Mouse (Mus musculus) heart, postnatal 10 days (tissue): ENCODE results near the gene Hba-a2. TPM values are rescaled to one million over a fixed set of nuclear protein-coding genes. Genes with fewer than 3 reads are reported as not detected.

ENCODE experiments used
- total RNA-seq, 2 experiments: library from RNA; stranded (reverse); gene quantifications; 2 replicates each; pipeline ENCODE4 v1.2.3; 2021

Hba-a2 gene
- total RNA-seq, 2 experiments from 2014 or later = 3,875 to 8,514 TPM

Other genes with a start within 250 kb of the Hba-a2 start
- under 1 TPM in 1 of 2 experiments, not detected in 1; 0.10 TPM for gene Il9r, start 96.2 kb upstream of the Hba-a2 start, total RNA-seq
- gene Snrnp25, start 91.1 kb upstream of the Hba-a2 start, total RNA-seq = 10 to 100 TPM; 10.6 to 12.4 TPM
- 10 to 100 TPM; 30.5 to 31.1 TPM for gene Rhbdf1, start 74.2 kb upstream of the Hba-a2 start, total RNA-seq
- gene Mpg, start 70.0 kb upstream of the Hba-a2 start, total RNA-seq = 10 to 100 TPM in 1 of 2 experiments, 1 to 10 TPM in 1; 9.8 to 10.3 TPM
- gene Nprl3, start 28.8 kb upstream of the Hba-a2 start, total RNA-seq = 10 to 100 TPM; 26.6 to 27.6 TPM
- gene Hba-x, start 20.1 kb upstream of the Hba-a2 start, total RNA-seq = not detected
- gene Hba-a1, start 13.0 kb upstream of the Hba-a2 start, total RNA-seq = 1,000 to 10,000 TPM; 4,155 to 9,193 TPM
- gene Hbq1b, start 9.5 kb upstream of the Hba-a2 start, total RNA-seq = 1 to 10 TPM in 1 of 2 experiments, not detected in 1; 1.0 TPM
- gene Hbq1a, start 3.6 kb downstream of the Hba-a2 start, total RNA-seq = not detected
- 10 to 100 TPM; 27.6 to 29.6 TPM for gene Sh3pxd2b, start 51.3 kb downstream of the Hba-a2 start, total RNA-seq
- gene Ubtd2, start 158.9 kb downstream of the Hba-a2 start, total RNA-seq = 10 to 100 TPM; 18.1 to 19.8 TPM
- gene Efcab9, start 235.6 kb downstream of the Hba-a2 start, total RNA-seq = under 1 TPM in 1 of 2 experiments, not detected in 1; 0.69 TPM
- gene Stk10, start 236.8 kb downstream of the Hba-a2 start, total RNA-seq = 10 to 100 TPM; 13.9 to 16.7 TPM